Mouse (Mus musculus) limb, embryonic 15.5 days (tissue): ENCODE measurements around the gene Tmem43. TPM values are rescaled to one million over a fixed set of nuclear protein-coding genes. Genes with fewer than 3 reads are reported as not detected.

Experiments
- ATAC-seq: fragments of 200-750 bp; cut with Nextera tagmentation; 2 replicates; pipeline ENCODE4 v1.8.0; 2017; ENCODE audit warnings: low read depth, moderate TSS enrichment; ENCODE audit not compliant: insufficient number of reproducible peaks, low FRiP score, low TSS enrichment
- H3K27ac ChIP-seq: fragments of 300-500 bp; sonication (generic); 2 replicates; pipeline ENCODE4 v1.5.1; 2015; ENCODE audit warnings: moderate library complexity, mild to moderate bottlenecking, inconsistent platforms
- H3K27me3 ChIP-seq: fragments of 300-500 bp; sonication (generic); 2 replicates; pipeline ENCODE4 v1.6.1; 2015; ENCODE audit warnings: inconsistent platforms
- H3K36me3 ChIP-seq: fragments of 300-500 bp; sonication (generic); 2 replicates; pipeline ENCODE4 v1.6.1; 2015; ENCODE audit warnings: inconsistent platforms
- H3K4me1 ChIP-seq: fragments of 300-500 bp; sonication (generic); 2 replicates; pipeline ENCODE4 v1.6.1; 2015; ENCODE audit warnings: inconsistent platforms
- H3K4me2 ChIP-seq: fragments of 300-500 bp; sonication (generic); 2 replicates; pipeline ENCODE4 v1.6.1; 2015; ENCODE audit warnings: mild to moderate bottlenecking, inconsistent platforms
- H3K4me3 ChIP-seq: fragments of 300-500 bp; sonication (generic); 2 replicates; pipeline ENCODE4 v1.5.1; 2015; ENCODE audit warnings: mild to moderate bottlenecking, inconsistent platforms
- H3K9ac ChIP-seq: fragments of 300-500 bp; sonication (generic); 2 replicates; pipeline ENCODE4 v1.6.1; 2015; ENCODE audit warnings: inconsistent platforms
- H3K9me3 ChIP-seq: fragments of 300-500 bp; sonication (generic); 2 replicates; pipeline ENCODE4 v1.6.1; 2016; ENCODE audit warnings: inconsistent platforms
- WGBS: fragments of 180-500 bp; shearing (Covaris S2); methylation state at CpG from one replicate; pipeline ENCODE4 v1.1.7; 2015; 5-methylcytosine and 5-hydroxymethylcytosine counted together
- polyA plus RNA-seq: library from polyadenylated mRNA; unstranded; fragments of >200 nt; fragmentation: Nextera tagmentation; extraction: Ambion mirVana; gene quantifications from 2 replicates; pipeline ENCODE4 v1.2.1, GENCODE M21; 2015

Gene Tmem43
- polyA plus RNA-seq, 1 experiment from 2014 or later: 81.3 TPM

GRCm38 (mm10) chr6:91493053-91493452 is 19.6 kb downstream of the Tmem43 start:
- no peak overlapping the region for H3K4me2 ChIP-seq
- H3K4me3 ChIP-seq: no peak overlapping the region
- H3K36me3 ChIP-seq: peaks cover 87% of the 10 kb centered on the region
- ATAC-seq: no peak
- H3K27me3 ChIP-seq: no peaks in the 10 kb centered on the region
- no peak overlapping the region for H3K27ac ChIP-seq
- WGBS: 80% methylated on average over 10 of the region's 10 CpGs
- no peaks in the 10 kb centered on the region for H3K9me3 ChIP-seq
- no peak overlapping the region for H3K9ac ChIP-seq
- H3K4me1 ChIP-seq: no peaks in the 10 kb centered on the region

DNA sequence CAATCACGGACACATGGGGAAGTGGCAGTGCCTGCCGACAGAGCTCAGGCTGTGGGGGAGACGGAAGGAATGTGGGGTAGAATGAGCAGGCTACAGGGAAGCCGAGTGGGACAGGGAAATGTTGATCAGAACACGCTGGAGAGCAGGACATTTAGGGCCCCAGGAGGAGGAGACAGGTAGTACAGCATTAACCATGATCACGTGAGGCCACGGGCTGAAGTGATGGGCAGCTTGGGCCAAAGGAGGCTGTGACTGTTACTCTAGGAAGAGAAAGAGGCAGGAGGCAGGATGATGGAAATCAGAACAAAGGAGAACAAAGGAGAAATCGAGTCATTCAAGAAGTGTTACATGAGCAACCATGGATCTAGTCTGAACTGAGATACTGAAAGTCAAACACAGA is 21.0 kb downstream of the Tmem43 start:
- Histone ChIP-seq H3K27ac (no peak overlapping the region), H3K4me2 (no peak overlapping the region), H3K36me3 (peaks cover 89% of the 10 kb centered on the region), H3K9me3 (no peaks in the 10 kb centered on the region), H3K9ac (no peak overlapping the region), H3K4me3 (no peak overlapping the region), H3K4me1 (no peaks in the 10 kb centered on the region), H3K27me3 (no peaks in the 10 kb centered on the region)
- ATAC-seq: no peak
- WGBS: 84% methylated on average over 8 of the region's 8 CpGs

- no peak for ATAC-seq
- Histone ChIP-seq H3K4me1 (0 out of 2 replicates have a peak, but pooled peaks cover 2% of the 10 kb centered on the region), H3K27me3 (no peaks in the 10 kb centered on the region), H3K9me3 (no peaks in the 10 kb centered on the region), H3K27ac (no peak overlapping the region), H3K4me3 (no peak overlapping the region), H3K9ac (no peak overlapping the region), H3K4me2 (no peak overlapping the region), H3K36me3 (peaks cover 94% of the 10 kb centered on the region)
- WGBS: 74% methylated on average over 1 of the region's 1 CpGs
Observed at GRCm38 (mm10) chr6:91503302-91503701, 29.8 kb downstream of the Tmem43 start.

DNA sequence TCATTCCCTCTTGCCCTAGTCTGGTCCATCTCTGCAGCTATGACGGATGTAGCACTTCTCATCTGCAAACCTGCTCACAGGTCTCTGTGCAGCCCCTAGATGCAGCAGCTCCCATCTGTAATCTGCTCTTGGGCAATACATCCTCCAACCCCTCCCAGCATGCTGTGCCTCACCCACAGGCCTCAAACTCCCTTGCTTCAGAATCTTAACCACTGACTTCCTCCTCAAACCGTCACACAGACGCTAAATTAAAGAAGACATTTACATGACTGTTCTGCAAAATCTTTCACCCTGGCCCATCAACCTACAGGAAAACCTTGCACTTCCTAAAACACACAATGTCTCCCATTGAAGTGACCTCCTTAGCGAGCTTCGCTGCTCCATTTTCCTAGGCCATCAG is 32.5 kb downstream of the Tmem43 start:
- Histone ChIP-seq H3K27me3 (no peaks in the 10 kb centered on the region), H3K27ac (no peak overlapping the region), H3K9ac (no peak overlapping the region), H3K9me3 (no peaks in the 10 kb centered on the region), H3K4me3 (no peak overlapping the region), H3K4me2 (no peak overlapping the region), H3K4me1 (0 out of 2 replicates have a peak, but pooled peaks cover 2% of the 10 kb centered on the region), H3K36me3 (peaks cover 85% of the 10 kb centered on the region)
- 90% methylated on average over 5 of the region's 5 CpGs for WGBS
- no peak for ATAC-seq

DNA sequence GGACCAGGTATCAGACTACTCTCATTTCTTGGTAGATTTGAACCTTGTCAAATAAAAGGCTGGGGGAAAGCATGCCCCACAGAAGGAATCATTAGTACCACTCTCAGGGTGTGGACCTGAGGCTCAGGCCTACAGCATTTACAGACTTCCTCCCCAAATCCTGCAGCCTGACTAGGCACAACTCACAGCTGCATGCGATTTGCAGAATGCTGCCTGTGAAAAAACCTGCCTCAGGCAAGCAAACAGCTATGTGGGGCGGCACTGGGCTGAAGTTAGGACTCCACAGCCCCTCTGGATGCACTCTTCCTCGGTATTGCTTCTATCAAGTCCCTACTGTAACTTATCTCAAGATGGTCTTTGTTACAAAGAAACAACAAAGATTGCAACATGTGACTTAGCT is 34.5 kb downstream of the Tmem43 start:
- Histone ChIP-seq H3K9ac (no peak overlapping the region), H3K36me3 (peaks cover 70% of the 10 kb centered on the region), H3K9me3 (no peaks in the 10 kb centered on the region), H3K4me1 (0 out of 2 replicates have a peak, but pooled peaks cover 2% of the 10 kb centered on the region), H3K27ac (no peak overlapping the region), H3K27me3 (no peaks in the 10 kb centered on the region), H3K4me3 (no peak overlapping the region), H3K4me2 (no peak overlapping the region)
- no peak for ATAC-seq
- WGBS: 45% methylated on average over 3 of the region's 3 CpGs

- H3K36me3 ChIP-seq: peaks cover 57% of the 10 kb centered on the region
- ATAC-seq: no peak
- 0 out of 2 replicates have a peak, but pooled peaks cover 3% of the 10 kb centered on the region for H3K4me1 ChIP-seq
- H3K27me3 ChIP-seq: no peaks in the 10 kb centered on the region
- no peak overlapping the region for H3K4me3 ChIP-seq
- H3K27ac ChIP-seq: no peak overlapping the region
- no peak overlapping the region for H3K9ac ChIP-seq
- H3K4me2 ChIP-seq: no peak overlapping the region
- no peaks in the 10 kb centered on the region for H3K9me3 ChIP-seq
- 44% methylated on average over 7 of the region's 7 CpGs for WGBS
Observed at GRCm38 (mm10) chr6:91509326-91509725, 35.8 kb downstream of the Tmem43 start.

DNA sequence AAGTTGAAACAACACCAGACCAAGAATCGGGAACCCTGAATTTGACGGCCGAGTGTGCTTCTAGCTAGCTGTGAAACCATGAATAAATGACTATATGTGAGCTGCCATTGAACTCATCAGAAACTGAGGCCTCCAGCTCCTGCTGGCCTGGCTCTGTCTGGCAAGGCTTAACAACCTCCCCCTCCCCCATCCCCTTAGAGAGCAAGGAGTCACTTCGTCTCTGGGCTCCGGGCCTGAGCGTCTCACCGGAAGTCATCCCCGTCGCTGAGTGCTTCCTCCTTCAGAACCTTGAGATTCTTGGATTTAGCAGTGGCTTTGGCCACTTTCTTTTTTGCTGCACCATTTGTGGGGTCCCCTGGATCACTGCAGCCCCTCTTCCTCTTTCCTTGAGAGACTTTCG is 36.7 kb downstream of the Tmem43 start:
- H3K36me3 ChIP-seq: peaks cover 49% of the 10 kb centered on the region
- no peaks in the 10 kb centered on the region for H3K27me3 ChIP-seq
- H3K9me3 ChIP-seq: no peaks in the 10 kb centered on the region
- H3K4me3 ChIP-seq: no peak overlapping the region
- no peak overlapping the region for H3K9ac ChIP-seq
- H3K27ac ChIP-seq: no peak overlapping the region
- no peak overlapping the region for H3K4me2 ChIP-seq
- WGBS: 70% methylated on average over 10 of the region's 10 CpGs
- ATAC-seq: no peak
- H3K4me1 ChIP-seq: peaks cover 10% of the 10 kb centered on the region

- peaks cover 25% of the 10 kb centered on the region for H3K36me3 ChIP-seq
- H3K4me3 ChIP-seq: no peak overlapping the region
- H3K9me3 ChIP-seq: no peaks in the 10 kb centered on the region
- ATAC-seq: no peak
- no peak overlapping the region for H3K9ac ChIP-seq
- no peak overlapping the region for H3K4me2 ChIP-seq
- H3K27ac ChIP-seq: no peak overlapping the region
- no peaks in the 10 kb centered on the region for H3K27me3 ChIP-seq
- H3K4me1 ChIP-seq: peaks cover 17% of the 10 kb centered on the region
Observed at GRCm38 (mm10) chr6:91514135-91514534, 40.6 kb downstream of the Tmem43 start.

DNA sequence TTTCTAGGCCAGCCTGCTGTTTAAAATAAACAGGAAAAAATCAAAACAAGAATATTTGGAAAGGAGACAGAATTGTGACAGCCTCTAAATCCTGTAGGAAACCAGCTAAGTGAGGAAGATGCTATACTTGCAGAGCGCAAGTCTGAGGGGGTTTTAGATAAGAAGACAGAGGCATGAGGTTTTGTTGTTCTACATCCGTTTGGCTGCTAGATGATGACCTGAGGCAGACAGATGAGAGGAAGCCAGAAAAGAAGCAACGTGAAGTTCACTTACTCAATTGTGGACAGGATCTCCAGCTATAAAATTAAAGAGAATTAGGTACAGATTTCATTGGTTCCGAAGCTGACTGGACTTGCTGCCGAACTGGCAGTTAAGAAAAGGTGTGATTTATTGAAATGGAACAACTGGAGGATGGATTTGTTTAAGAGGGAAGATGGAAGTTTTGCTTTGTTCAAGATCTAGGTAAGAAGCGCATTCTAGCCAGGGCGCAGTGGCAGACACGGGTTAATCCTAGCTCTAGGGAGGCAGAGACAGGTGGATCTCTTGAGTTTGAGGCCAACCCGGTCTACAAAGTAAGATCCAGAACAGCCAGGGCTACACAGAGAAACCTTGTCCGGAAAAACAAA is 41.3 kb downstream of the Tmem43 start:
- Histone ChIP-seq H3K9me3 (no peaks in the 10 kb centered on the region), H3K4me3 (peak overlapping the region; percentile 87), H3K36me3 (peaks cover 31% of the 10 kb centered on the region), H3K9ac (peak overlapping the region; percentile 71), H3K4me1 (peaks cover 17% of the 10 kb centered on the region), H3K27me3 (no peaks in the 10 kb centered on the region), H3K27ac (no peak overlapping the region), H3K4me2 (peak overlapping the region; percentile 74)
- 20% methylated on average over 10 of the region's 10 CpGs for WGBS
- ATAC-seq: no peak

DNA sequence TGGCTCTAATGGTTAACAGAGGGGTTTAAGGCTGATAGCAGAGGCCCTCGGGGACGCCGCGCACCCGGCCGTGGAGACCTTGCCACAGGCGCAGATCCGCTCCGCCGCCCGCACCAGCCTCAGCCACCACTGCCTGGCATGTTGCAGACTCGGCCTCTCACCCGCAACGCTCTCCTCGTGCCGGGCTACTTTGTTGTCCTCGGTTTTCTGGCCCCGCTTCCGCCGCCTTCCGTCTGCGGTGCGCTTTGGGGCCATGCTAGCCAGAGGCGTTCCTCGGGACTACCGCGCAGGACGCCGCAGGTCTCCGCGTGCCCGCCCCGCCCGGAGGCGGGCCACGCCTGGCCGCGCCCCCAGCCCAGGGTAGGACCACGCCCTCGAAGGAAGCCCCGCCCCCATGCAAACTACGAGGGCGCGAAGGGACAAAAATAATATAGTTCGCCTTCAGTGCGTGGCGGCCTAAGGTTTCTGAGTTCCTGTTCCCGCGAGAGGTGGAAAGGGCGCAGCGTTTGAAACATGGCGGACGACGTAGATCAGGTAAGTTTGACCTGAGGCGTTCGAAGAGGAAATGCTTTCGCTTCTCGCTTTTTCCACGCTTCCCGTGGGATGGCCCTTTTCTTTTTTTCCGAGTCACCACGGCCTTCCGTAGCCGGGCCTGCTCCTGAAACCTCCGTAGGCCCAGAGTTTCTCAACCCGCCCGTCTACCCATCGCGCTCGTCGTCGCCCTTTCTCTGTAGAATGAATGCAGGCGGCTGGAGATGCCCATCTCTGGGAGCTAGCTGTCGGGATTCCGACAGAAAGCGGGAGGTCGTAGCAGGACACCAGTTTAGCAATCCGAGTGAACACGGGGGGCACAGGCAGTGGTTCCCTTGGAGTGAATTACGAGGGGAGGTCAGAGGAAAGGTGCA is 42.3 kb downstream of the Tmem43 start, which contains the start of the genes Xpc and Lsm3:
Xpc (minus strand) TSS at position 344 of the 905 bp plus-strand sequence.
Lsm3 (plus strand) TSS at position 384 of the 905 bp plus-strand sequence.
- WGBS: under 1% methylated on average over 79 of the region's 80 CpGs
- ATAC-seq: peak; percentile 98

DNA sequence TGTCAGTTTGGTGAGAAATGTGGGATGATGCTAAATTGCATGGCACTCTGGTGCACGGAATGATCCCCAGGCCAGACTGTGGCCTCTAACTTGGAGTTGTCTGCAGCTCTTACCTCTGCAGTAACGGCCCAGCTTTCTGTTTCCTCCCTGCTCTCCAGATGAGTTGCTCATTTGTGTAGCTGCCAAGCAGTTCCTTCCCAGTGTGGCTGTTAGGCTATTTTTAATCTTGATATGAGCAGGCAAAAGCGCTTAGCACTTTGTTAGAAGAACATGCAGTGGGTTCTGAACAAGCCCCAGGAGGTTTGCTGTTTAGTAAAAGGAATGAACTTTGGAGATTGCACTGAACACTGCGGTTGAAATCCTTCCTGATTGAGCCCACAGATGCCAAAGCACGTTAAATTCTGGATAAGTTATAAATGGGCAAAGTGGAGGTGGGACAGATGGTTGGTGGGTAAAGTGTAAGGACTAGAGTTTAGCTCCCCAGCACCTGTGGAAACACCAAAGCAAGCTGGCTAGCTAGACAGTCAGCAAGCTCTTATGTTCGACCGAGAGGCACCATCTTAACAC is 45.0 kb downstream of the Tmem43 start:
- WGBS: 84% methylated on average over 7 of the region's 7 CpGs
- no peaks in the 10 kb centered on the region for H3K27me3 ChIP-seq
- ATAC-seq: no peak
- H3K27ac ChIP-seq: no peak overlapping the region
- no peaks in the 10 kb centered on the region for H3K9me3 ChIP-seq
- peaks cover 57% of the 10 kb centered on the region for H3K36me3 ChIP-seq
- H3K4me3 ChIP-seq: no peak overlapping the region
- H3K4me1 ChIP-seq: peaks cover 17% of the 10 kb centered on the region
- H3K4me2 ChIP-seq: no peak overlapping the region
- H3K9ac ChIP-seq: no peak overlapping the region

More for the DNA sequence above, 42.3 kb downstream of the Tmem43 start, which contains the start of the genes Xpc and Lsm3:
- Histone ChIP-seq H3K9ac (peak within 1 kb of the TSS; percentile 89), H3K4me3 (peak within 1 kb of the TSS; percentile 87), H3K4me2 (peak within 1 kb of the TSS; percentile 74), H3K36me3 (peaks cover 32% of the 10 kb centered on the region), H3K27ac (peak within 1 kb of the TSS; percentile 61), H3K9me3 (no peaks in the 10 kb centered on the region), H3K27me3 (no peaks in the 10 kb centered on the region), H3K4me1 (peaks cover 17% of the 10 kb centered on the region)

GRCm38 (mm10) chr6:91522816-91523215 is 49.3 kb downstream of the Tmem43 start:
- Histone ChIP-seq H3K27ac (no peak overlapping the region), H3K9me3 (no peaks in the 10 kb centered on the region), H3K27me3 (no peaks in the 10 kb centered on the region), H3K36me3 (peaks cover 67% of the 10 kb centered on the region), H3K4me2 (no peak overlapping the region), H3K9ac (no peak overlapping the region), H3K4me3 (no peak overlapping the region), H3K4me1 (no peaks in the 10 kb centered on the region)
- ATAC-seq: no peak
- 96% methylated on average over 5 of the region's 5 CpGs for WGBS
